Mouse (Mus musculus): ENCODE measurements around the gene Lmo4. TPM values are rescaled to one million over a fixed set of nuclear protein-coding genes. Genes with fewer than 3 reads are reported as not detected.

Lmo4 gene
- 10 to 100 TPM; 39.5 to 41.7 TPM for total RNA-seq (2023)

DNA sequence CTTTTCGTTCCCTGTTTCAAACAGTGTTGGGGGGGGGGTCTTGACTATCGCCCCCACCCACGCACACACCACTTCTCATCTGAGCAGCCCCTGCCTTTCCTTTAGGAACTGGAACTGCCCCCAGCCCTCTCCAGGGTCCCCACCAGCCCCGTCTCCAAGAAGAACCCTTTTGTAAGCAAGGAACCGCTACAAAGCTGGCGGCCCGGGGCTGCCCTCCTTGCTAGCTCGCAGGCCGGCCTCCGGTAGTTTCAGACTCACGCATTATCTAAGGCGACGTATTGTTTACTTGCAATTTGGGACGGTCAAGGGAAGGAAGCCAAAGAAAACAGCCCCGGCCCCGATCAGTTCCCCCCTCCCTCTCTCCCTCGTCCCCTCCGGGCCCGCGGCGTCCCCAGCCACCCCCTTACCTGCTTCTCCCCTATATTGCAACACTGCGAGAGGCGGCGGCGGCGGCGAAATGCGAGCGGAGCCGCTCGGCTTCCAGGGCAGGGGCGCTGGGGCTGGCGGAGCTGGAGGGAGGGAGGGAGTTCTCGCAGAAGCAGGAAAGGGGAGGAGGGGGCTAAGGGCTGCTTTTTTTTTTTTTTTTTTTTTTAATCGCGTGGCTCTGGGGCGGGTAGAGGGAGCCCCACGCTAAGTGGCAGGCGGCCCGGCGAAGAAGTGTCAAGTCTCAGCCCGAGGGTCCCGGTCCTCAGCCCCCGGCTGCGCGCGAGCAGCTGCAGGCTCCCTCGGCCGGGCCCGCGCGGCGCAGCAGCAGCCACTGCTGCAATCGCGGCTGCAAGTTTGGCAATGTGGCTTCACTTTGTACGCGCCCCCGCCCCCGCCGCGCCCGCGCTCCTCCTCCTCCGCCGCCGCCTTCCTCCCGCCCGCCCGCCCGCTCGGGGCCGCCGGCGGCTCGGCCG, at the start of gene Lmo4:
Gene Lmo4, minus strand, starts transcription at position 808 of the 899 bp plus-strand sequence.

Measured in B cell, adult 67 days (primary cell).